Mouse (Mus musculus): ENCODE measurements at regions not wholly inside any gene's neighbourhood (a gene's known extent, or its start where the extent isn't known, plus 50 kb on each side); places are given as distances from the start of the nearest gene placed in this dataset.

GRCm38 (mm10) chr10:55767571-55767970 is 339.1 kb upstream of the Msl3l2 start:
- no peaks in the 10 kb centered on the region for H3K36me3 ChIP-seq (ENCODE audit: control insufficient read depth, insufficient read depth, low read length, poor library complexity, severe bottlenecking)
- H3K27me3 ChIP-seq (ENCODE audit: control insufficient read depth, insufficient read depth, low read length, poor library complexity, severe bottlenecking) = no peaks in the 10 kb centered on the region; the same call in 1 of the 2 replicates
- peak; percentile 4 for DNase-seq (ENCODE audit: low read depth, low spot score)

GRCm38 (mm10) chr10:55769642-55770041 is 337.1 kb upstream of the Msl3l2 start:
- no peak for DNase-seq (ENCODE audit: low read depth, low spot score)
- Histone ChIP-seq H3K27me3 (ENCODE audit: control insufficient read depth, insufficient read depth, low read length, poor library complexity, severe bottlenecking) (no peaks in the 10 kb centered on the region; the same call in 1 of the 2 replicates), H3K36me3 (ENCODE audit: control insufficient read depth, insufficient read depth, low read length, poor library complexity, severe bottlenecking) (no peaks in the 10 kb centered on the region)

- DNase-seq (ENCODE audit: low read depth, low spot score) = no peak
- H3K36me3 ChIP-seq (ENCODE audit: control insufficient read depth, insufficient read depth, low read length, poor library complexity, severe bottlenecking) = no peaks in the 10 kb centered on the region
- no peaks in the 10 kb centered on the region for H3K27me3 ChIP-seq (ENCODE audit: control insufficient read depth, insufficient read depth, low read length, poor library complexity, severe bottlenecking)
Observed at GRCm38 (mm10) chr10:55782674-55783469, 323.8 kb upstream of the Msl3l2 start.

- DNase-seq (ENCODE audit: low read depth, low spot score) = no peak
- Histone ChIP-seq H3K36me3 (ENCODE audit: control insufficient read depth, insufficient read depth, low read length, poor library complexity, severe bottlenecking) (no peaks in the 10 kb centered on the region), H3K27me3 (ENCODE audit: control insufficient read depth, insufficient read depth, low read length, poor library complexity, severe bottlenecking) (no peaks in the 10 kb centered on the region)
Observed at GRCm38 (mm10) chr10:55813966-55814365, 292.8 kb upstream of the Msl3l2 start.

- Histone ChIP-seq H3K36me3 (ENCODE audit: control insufficient read depth, insufficient read depth, low read length, poor library complexity, severe bottlenecking) (no peaks in the 10 kb centered on the region), H3K27me3 (ENCODE audit: control insufficient read depth, insufficient read depth, low read length, poor library complexity, severe bottlenecking) (no peaks in the 10 kb centered on the region)
- no peak for DNase-seq (ENCODE audit: low read depth, low spot score)
Observed at GRCm38 (mm10) chr10:55851361-55851760, 255.4 kb upstream of the Msl3l2 start.

- Histone ChIP-seq H3K36me3 (ENCODE audit: control insufficient read depth, insufficient read depth, low read length, poor library complexity, severe bottlenecking) (no peaks in the 10 kb centered on the region), H3K27me3 (ENCODE audit: control insufficient read depth, insufficient read depth, low read length, poor library complexity, severe bottlenecking) (no peaks in the 10 kb centered on the region)
- DNase-seq (ENCODE audit: low read depth, low spot score) = no peak
Observed at GRCm38 (mm10) chr10:55892606-55893005, 214.1 kb upstream of the Msl3l2 start.

- H3K27me3 ChIP-seq (ENCODE audit: control insufficient read depth, insufficient read depth, low read length, poor library complexity, severe bottlenecking) = no peaks in the 10 kb centered on the region
- no peaks in the 10 kb centered on the region for H3K36me3 ChIP-seq (ENCODE audit: control insufficient read depth, insufficient read depth, low read length, poor library complexity, severe bottlenecking)
- no peak for DNase-seq (ENCODE audit: low read depth, low spot score)
Observed at GRCm38 (mm10) chr10:55929100-55929499, 177.6 kb upstream of the Msl3l2 start.

- Histone ChIP-seq H3K36me3 (ENCODE audit: control insufficient read depth, insufficient read depth, low read length, poor library complexity, severe bottlenecking) (no peaks in the 10 kb centered on the region), H3K27me3 (ENCODE audit: control insufficient read depth, insufficient read depth, low read length, poor library complexity, severe bottlenecking) (no peaks in the 10 kb centered on the region)
- no peak for DNase-seq (ENCODE audit: low read depth, low spot score)
Observed at GRCm38 (mm10) chr10:55933993-55934392, 172.7 kb upstream of the Msl3l2 start.

GRCm38 (mm10) chr10:55935447-55935846 is 171.3 kb upstream of the Msl3l2 start:
- no peak for DNase-seq (ENCODE audit: low read depth, low spot score)
- Histone ChIP-seq H3K27me3 (ENCODE audit: control insufficient read depth, insufficient read depth, low read length, poor library complexity, severe bottlenecking) (no peaks in the 10 kb centered on the region), H3K36me3 (ENCODE audit: control insufficient read depth, insufficient read depth, low read length, poor library complexity, severe bottlenecking) (no peaks in the 10 kb centered on the region)

- Histone ChIP-seq H3K27me3 (ENCODE audit: control insufficient read depth, insufficient read depth, low read length, poor library complexity, severe bottlenecking) (no peaks in the 10 kb centered on the region), H3K36me3 (ENCODE audit: control insufficient read depth, insufficient read depth, low read length, poor library complexity, severe bottlenecking) (no peaks in the 10 kb centered on the region)
- DNase-seq (ENCODE audit: low read depth, low spot score) = no peak
Observed at GRCm38 (mm10) chr10:55962627-55963203, 144.0 kb upstream of the Msl3l2 start.
